Comparison of ENCODE assay signal across 8 mouse cellular contexts in genomic region chr5:147299255-147300000, GRCm38 (mm10). TPM values are rescaled to one million over a fixed set of nuclear protein-coding genes. Genes with fewer than 3 reads are reported as not detected.
A peak's percentile ranks its signal among the peaks of the same experiment; 100 is the strongest.
DNase-seq lines count a peak whose midpoint lies in the region; ATAC-seq and TF ChIP-seq lines count a peak whose summit lies in the region.

No protein-coding gene starts in this region.

- TF ChIP-seq EP300 in lung, postnatal 0 days (IDR thresholded peaks at IDR 0.05): no peak

- WGBS in thymus, adult 2 months: 4% methylated on average over 41 of the region's 41 CpGs
- 1% methylated on average over 40 of the region's 41 CpGs for WGBS in forebrain, postnatal 0 days
- under 1% methylated on average over 41 of the region's 41 CpGs for WGBS in lung, postnatal 0 days
- 2% methylated on average over 41 of the region's 41 CpGs for WGBS in small intestine, adult 2 months

- DNase-seq in thymus, adult 2 months: peak; percentile 37
- DNase-seq in thymus, adult 18-20 months: no peak
- peak; percentile 36 to 56 for DNase-seq in adrenal gland, postnatal 36 days
- DNase-seq in forebrain, postnatal 0 days: no peak
- DNase-seq in kidney, adult 9 months: peak; percentile 34
- peak; percentile 69 for DNase-seq in lung, postnatal 0 days (ENCODE audit: low spot score)
- no peak for DNase-seq in layer of hippocampus, adult 9-11 months

- no peaks in the 10 kb centered on the region for H3K36me3 ChIP-seq in thymus, adult 2 months (ENCODE audit: control insufficient read depth, insufficient read depth, low read length)
- no peaks in the 10 kb centered on the region for H3K36me3 ChIP-seq in forebrain, postnatal 0 days (ENCODE audit: insufficient read depth)
- no peaks in the 10 kb centered on the region for H3K36me3 ChIP-seq in lung, postnatal 0 days (ENCODE audit: insufficient read depth, low read length)
- H3K36me3 ChIP-seq in small intestine, adult 2 months (ENCODE audit: control insufficient read depth, insufficient read depth, low read length): peaks cover 29% of the 10 kb centered on the region

- no peak overlapping the region for H3K4me2 ChIP-seq in forebrain, postnatal 0 days (ENCODE audit: low read depth)
- peak overlapping the region; percentile 52 for H3K4me2 ChIP-seq in lung, postnatal 0 days (replicated peaks; ENCODE audit: low read depth, low read length)

- no peak overlapping the region for H3K27ac ChIP-seq in thymus, adult 2 months (ENCODE audit: control insufficient read depth, insufficient read depth, low read length)
- H3K27ac ChIP-seq in forebrain, postnatal 0 days (ENCODE audit: low read depth, low read length): no peak overlapping the region
- H3K27ac ChIP-seq in lung, postnatal 0 days (ENCODE audit: low read length): no peak overlapping the region
- peak overlapping the region; percentile 91 for H3K27ac ChIP-seq in small intestine, adult 2 months (ENCODE audit: insufficient read depth, low read depth, low read length)

- peak; percentile 52; the same call in 1 of the 2 replicates for TF ChIP-seq CTCF in thymus, adult 2 months (IDR thresholded peaks at IDR 0.05; ENCODE audit: borderline replicate concordance, control insufficient read depth, extremely low read depth, insufficient read depth, low read length, poor library complexity)
- TF ChIP-seq CTCF in forebrain, postnatal 0 days (IDR thresholded peaks at IDR 0.05; ENCODE audit: low read depth): peak; percentile 61
- peak; percentile 70 for TF ChIP-seq CTCF in lung, postnatal 0 days (IDR thresholded peaks at IDR 0.05)
- TF ChIP-seq CTCF in small intestine, adult 2 months (IDR thresholded peaks at IDR 0.05; ENCODE audit: extremely low read depth, insufficient read length, insufficient replicate concordance, low read depth, low read length): peak; percentile 77

- H3K9ac ChIP-seq in forebrain, postnatal 0 days: no peak overlapping the region
- H3K9ac ChIP-seq in lung, postnatal 0 days (replicated peaks; ENCODE audit: low read depth): no peak overlapping the region

- no peaks in the 10 kb centered on the region for H3K9me3 ChIP-seq in forebrain, postnatal 0 days (ENCODE audit: low read length)
- no peaks in the 10 kb centered on the region for H3K9me3 ChIP-seq in lung, postnatal 0 days (ENCODE audit: low read length)

- ATAC-seq in forebrain, postnatal 0 days: 0 out of 2 replicates have a peak, but pooled peaks have one; percentile 36
- peak; percentile 79 for ATAC-seq in lung, postnatal 0 days

- no peak for TF ChIP-seq POLR2A in thymus, adult 2 months (IDR thresholded peaks at IDR 0.05; ENCODE audit: control insufficient read depth, extremely low read depth, insufficient read depth, low read length, poor library complexity)
- no peak; the same call in 1 of the 2 replicates for TF ChIP-seq POLR2A in small intestine, adult 2 months (IDR thresholded peaks at IDR 0.05; ENCODE audit: low read depth, low read length)

- no peaks in the 10 kb centered on the region for H3K4me1 ChIP-seq in thymus, adult 2 months (replicated peaks; ENCODE audit: control insufficient read depth, insufficient read depth, low read length)
- H3K4me1 ChIP-seq in forebrain, postnatal 0 days (ENCODE audit: insufficient read depth): 0 out of 2 replicates have a peak, but pooled peaks cover 3% of the 10 kb centered on the region
- H3K4me1 ChIP-seq in lung, postnatal 0 days (ENCODE audit: insufficient read depth, low read depth, low read length): no peaks in the 10 kb centered on the region
- H3K4me1 ChIP-seq in small intestine, adult 2 months (ENCODE audit: control insufficient read depth, insufficient read depth, insufficient read length, low read length): peaks cover 4% of the 10 kb centered on the region

- H3K27me3 ChIP-seq in thymus, adult 2 months (ENCODE audit: control insufficient read depth, insufficient read depth, low read length): peaks cover 29% of the 10 kb centered on the region
- peaks cover 87% of the 10 kb centered on the region for H3K27me3 ChIP-seq in forebrain, postnatal 0 days (ENCODE audit: insufficient read depth, low read length)
- peaks cover 78% of the 10 kb centered on the region for H3K27me3 ChIP-seq in lung, postnatal 0 days (replicated peaks; ENCODE audit: insufficient read depth, low read length)
- H3K27me3 ChIP-seq in small intestine, adult 2 months (ENCODE audit: control insufficient read depth, insufficient read depth, low read length): no peaks in the 10 kb centered on the region

- no peak overlapping the region for H3K4me3 ChIP-seq in thymus, adult 2 months (ENCODE audit: control insufficient read depth, insufficient read depth, low read length)
- H3K4me3 ChIP-seq in forebrain, postnatal 0 days (ENCODE audit: low read depth, low read length): no peak overlapping the region
- peak overlapping the region; percentile 21; the same call in 1 of the 2 replicates for H3K4me3 ChIP-seq in lung, postnatal 0 days (ENCODE audit: low read depth, low read length)
- H3K4me3 ChIP-seq in small intestine, adult 2 months (ENCODE audit: low read depth, low read length): peak overlapping the region; percentile 51

RNA-seq across cellular contexts. Expression of gene Cdx2, which starts 7.6 kb away (rescaled TPM):
- polyA plus RNA-seq in thymus, adult 2 months (2012; rRNA removed): 0.32 TPM in 2 replicates
- total RNA-seq in adrenal gland, postnatal 36 days (2021): not detected
- total RNA-seq in forebrain, postnatal 0 days (2014; rRNA removed): not detected in 2 replicates
- polyA plus RNA-seq in forebrain, postnatal 0 days (2015; fragmentation: Nextera tagmentation; extraction: Ambion mirVana): not detected in 2 replicates
- not detected in 2 replicates for polyA plus RNA-seq in lung, postnatal 0 days (2015; fragmentation: Nextera tagmentation; extraction: Ambion mirVana)
- polyA plus RNA-seq in small intestine, adult 2 months (2012; rRNA removed): 116 and 344 TPM in 2 replicates

RNA-seq across cellular contexts. Expression of gene Urad, which starts 22.8 kb away (rescaled TPM):
- 0.15 and 0.87 TPM in 2 replicates for polyA plus RNA-seq in thymus, adult 2 months (2012; rRNA removed)
- total RNA-seq in adrenal gland, postnatal 36 days (2021): 1 to 10 TPM in 1 of 2 experiments, not detected in 1; 3.7 TPM
- not detected in 2 replicates for total RNA-seq in forebrain, postnatal 0 days (2014; rRNA removed)
- not detected in 2 replicates for polyA plus RNA-seq in forebrain, postnatal 0 days (2015; fragmentation: Nextera tagmentation; extraction: Ambion mirVana)
- polyA plus RNA-seq in lung, postnatal 0 days (2015; fragmentation: Nextera tagmentation; extraction: Ambion mirVana): not detected in 2 replicates
- polyA plus RNA-seq in small intestine, adult 2 months (2012; rRNA removed): 3.1 and 4.7 TPM in 2 replicates

RNA-seq across cellular contexts. Expression of gene Pdx1, which starts 29.7 kb away (rescaled TPM):
- 0.06 TPM in 1 of 2 replicates, not detected in the other for polyA plus RNA-seq in thymus, adult 2 months (2012; rRNA removed)
- total RNA-seq in adrenal gland, postnatal 36 days (2021): not detected
- not detected in 2 replicates for total RNA-seq in forebrain, postnatal 0 days (2014; rRNA removed)
- not detected in 2 replicates for polyA plus RNA-seq in forebrain, postnatal 0 days (2015; fragmentation: Nextera tagmentation; extraction: Ambion mirVana)
- polyA plus RNA-seq in lung, postnatal 0 days (2015; fragmentation: Nextera tagmentation; extraction: Ambion mirVana): not detected in 2 replicates
- polyA plus RNA-seq in small intestine, adult 2 months (2012; rRNA removed): 0.32 and 65.5 TPM in 2 replicates

Comparison
In these comparisons a context has a peak if more than half of its experiments do, and no peak if none do; other contexts are left out.
1. DNase-seq: peak in thymus, adult 2 months (single experiment), adrenal gland, postnatal 36 days (2 of 2), kidney, adult 9 months (single experiment) and lung, postnatal 0 days (single experiment); none in thymus, adult 18-20 months (0 of 2), forebrain, postnatal 0 days (single experiment) and layer of hippocampus, adult 9-11 months (single experiment).
2. H3K4me3 ChIP-seq: peak in lung, postnatal 0 days (single experiment) and small intestine, adult 2 months (single experiment); none in thymus, adult 2 months (single experiment) and forebrain, postnatal 0 days (single experiment).
3. RNA of gene Cdx2, which starts 7.6 kb away (polyA plus RNA-seq): 116 to 344 TPM in small intestine, adult 2 months; 0.32 TPM in thymus, adult 2 months, not detected in lung, postnatal 0 days and not detected in forebrain, postnatal 0 days; every median in the first group is over 10 times any median in the second.
4. Peak in every context shown above with its lines, with median percentiles within 50 percentile points of each other: CTCF ChIP-seq.